Mouse (Mus musculus) midbrain, embryonic 11.5 days (tissue): ENCODE measurements around the gene Cfap43. TPM values are rescaled to one million over a fixed set of nuclear protein-coding genes. Genes with fewer than 3 reads are reported as not detected.

Experiments used
- ATAC-seq: fragments of 200-750 bp; cut with Nextera tagmentation; 2 replicates; pipeline ENCODE4 v1.8.0; 2017; ENCODE audit warnings: moderate TSS enrichment, moderate library complexity; ENCODE audit not compliant: low FRiP score
- DNase-seq: peaks from one replicate; pipeline ENCODE4 v3.0.0; 2015; ENCODE audit warnings: low spot score; ENCODE audit errors: missing footprints
- H3K27ac ChIP-seq: fragments of 300-500 bp; sonication (generic); 2 replicates; pipeline ENCODE4 v1.5.1; 2014; ENCODE audit warnings: low read depth, low read length
- H3K27me3 ChIP-seq: fragments of 300-500 bp; sonication (generic); 2 replicates; pipeline ENCODE4 v1.6.1; 2014; ENCODE audit warnings: mild to moderate bottlenecking, low read length, moderate library complexity, mixed read lengths; ENCODE audit not compliant: control insufficient read depth, insufficient read depth
- H3K36me3 ChIP-seq: fragments of 300-500 bp; sonication (generic); 2 replicates; pipeline ENCODE4 v1.6.1; 2014; ENCODE audit warnings: mild to moderate bottlenecking, low read length, moderate library complexity, mixed read lengths; ENCODE audit not compliant: control insufficient read depth, insufficient read depth
- H3K4me1 ChIP-seq: fragments of 300-500 bp; sonication (generic); 2 replicates; pipeline ENCODE4 v1.6.1; 2014; ENCODE audit warnings: low read length; ENCODE audit not compliant: control insufficient read depth, insufficient read depth
- H3K4me2 ChIP-seq: fragments of 300-500 bp; sonication (generic); 2 replicates; pipeline ENCODE4 v1.6.1; 2014; ENCODE audit warnings: mild to moderate bottlenecking, moderate library complexity
- H3K4me3 ChIP-seq: fragments of 300-500 bp; sonication (generic); 2 replicates; pipeline ENCODE4 v1.5.1; 2014; ENCODE audit warnings: low read depth, low read length
- H3K9ac ChIP-seq: fragments of 300-500 bp; sonication (generic); 2 replicates; pipeline ENCODE4 v1.6.1; 2014; ENCODE audit warnings: low read length
- H3K9me3 ChIP-seq: fragments of 300-500 bp; sonication (generic); 2 replicates; pipeline ENCODE4 v1.6.1; 2016; ENCODE audit warnings: low read length; ENCODE audit not compliant: control insufficient read depth
- WGBS: fragments of 180-500 bp; shearing (Covaris S2); extraction: QIAGEN DNeasy Blood & Tissue Kit; methylation state at CpG from one replicate; pipeline ENCODE4 v1.1.7; 2014; 5-methylcytosine and 5-hydroxymethylcytosine counted together
- polyA plus RNA-seq: library from polyadenylated mRNA; unstranded; fragments of >200 nt; fragmentation: Nextera tagmentation; extraction: Ambion mirVana; gene quantifications from 2 replicates; pipeline ENCODE4 v1.2.1, GENCODE M21; 2014

Gene Cfap43
- polyA plus RNA-seq, 1 experiment from 2014 or later, result 0.05 TPM

DNA sequence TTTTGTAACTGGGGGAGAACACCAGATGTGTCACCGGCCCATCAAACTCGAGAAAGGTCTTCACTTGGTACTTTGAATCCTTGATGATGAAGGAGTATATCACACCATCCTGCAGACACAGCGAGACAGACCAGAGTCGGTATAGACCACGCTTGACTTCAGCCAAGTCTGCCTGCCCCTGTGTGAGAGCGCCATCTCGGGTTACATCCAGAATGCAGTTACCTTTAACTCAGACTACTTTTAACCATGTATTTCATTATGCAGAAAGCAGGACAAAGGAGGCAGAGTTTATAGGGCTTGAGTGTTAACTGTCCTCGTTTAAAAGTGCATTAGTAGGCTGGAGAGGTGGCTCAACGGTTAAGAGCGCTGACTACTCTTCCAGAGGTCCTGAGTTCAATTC lies 107.0 kb downstream of the Cfap43 start:
- Histone ChIP-seq H3K36me3 (no peaks in the 10 kb centered on the region), H3K9ac (no peak overlapping the region), H3K4me3 (no peak overlapping the region), H3K9me3 (no peaks in the 10 kb centered on the region), H3K27me3 (no peaks in the 10 kb centered on the region), H3K4me2 (no peak overlapping the region), H3K4me1 (no peaks in the 10 kb centered on the region), H3K27ac (no peak overlapping the region)
- 85% methylated on average over 10 of the region's 10 CpGs for WGBS
- ATAC-seq (no peak), DNase-seq (no peak)

DNA sequence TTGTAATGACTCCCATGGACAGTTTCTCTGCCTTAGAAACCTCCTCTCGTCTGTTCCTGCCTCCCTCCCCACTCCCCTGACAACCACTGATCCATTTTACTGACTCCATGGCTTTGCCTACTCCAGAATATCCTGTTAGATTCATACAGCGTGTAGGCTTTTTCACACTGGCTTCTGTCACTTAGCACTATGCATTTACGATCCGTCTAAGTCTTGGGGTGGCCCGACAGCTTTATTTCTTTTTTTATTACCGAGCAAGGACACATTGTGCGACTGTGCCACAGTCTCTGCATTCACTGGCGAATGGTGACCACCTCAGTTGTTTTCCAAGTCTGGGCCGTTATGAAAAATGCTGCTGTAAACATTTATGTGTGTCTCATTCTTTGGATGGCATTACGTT lies 120.5 kb downstream of the Cfap43 start:
- H3K9ac ChIP-seq, result no peak overlapping the region
- DNase-seq (no peak), ATAC-seq (no peak)
- no peak overlapping the region for H3K4me3 ChIP-seq
- H3K36me3 ChIP-seq, result no peaks in the 10 kb centered on the region
- WGBS, result 71% methylated on average over 10 of the region's 10 CpGs
- H3K4me1 ChIP-seq, result peaks cover 6% of the 10 kb centered on the region; the same call in 1 of the 2 replicates
- H3K4me2 ChIP-seq, result no peak overlapping the region
- no peak overlapping the region for H3K27ac ChIP-seq
- H3K27me3 ChIP-seq, result no peaks in the 10 kb centered on the region
- H3K9me3 ChIP-seq, result no peaks in the 10 kb centered on the region

DNA sequence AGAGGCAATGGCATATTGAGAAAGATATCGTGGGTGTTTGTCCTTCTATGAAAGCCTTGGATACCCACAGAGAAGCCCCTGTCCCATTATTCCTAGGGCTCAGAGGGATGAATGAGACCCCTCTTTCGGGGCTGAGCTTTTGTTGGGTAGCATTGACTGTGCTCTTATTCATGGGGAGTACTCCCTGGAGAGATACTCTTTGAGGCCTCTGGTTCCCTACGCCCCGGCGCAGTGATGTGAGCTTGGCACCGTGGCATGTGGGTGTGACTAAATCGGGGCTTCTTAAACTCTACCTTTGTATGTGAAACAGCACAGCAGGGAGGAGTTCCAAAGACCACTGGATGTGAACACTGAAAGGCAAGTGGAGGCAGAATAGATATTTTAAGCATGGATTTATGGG lies 122.4 kb downstream of the Cfap43 start:
- DNase-seq (no peak), ATAC-seq (no peak)
- Histone ChIP-seq H3K9me3 (no peaks in the 10 kb centered on the region), H3K27me3 (no peaks in the 10 kb centered on the region), H3K4me1 (peaks cover 6% of the 10 kb centered on the region; the same call in 1 of the 2 replicates), H3K4me3 (no peak overlapping the region), H3K9ac (no peak overlapping the region), H3K36me3 (no peaks in the 10 kb centered on the region), H3K27ac (no peak overlapping the region), H3K4me2 (no peak overlapping the region)
- 20% methylated on average over 7 of the region's 7 CpGs for WGBS

DNA sequence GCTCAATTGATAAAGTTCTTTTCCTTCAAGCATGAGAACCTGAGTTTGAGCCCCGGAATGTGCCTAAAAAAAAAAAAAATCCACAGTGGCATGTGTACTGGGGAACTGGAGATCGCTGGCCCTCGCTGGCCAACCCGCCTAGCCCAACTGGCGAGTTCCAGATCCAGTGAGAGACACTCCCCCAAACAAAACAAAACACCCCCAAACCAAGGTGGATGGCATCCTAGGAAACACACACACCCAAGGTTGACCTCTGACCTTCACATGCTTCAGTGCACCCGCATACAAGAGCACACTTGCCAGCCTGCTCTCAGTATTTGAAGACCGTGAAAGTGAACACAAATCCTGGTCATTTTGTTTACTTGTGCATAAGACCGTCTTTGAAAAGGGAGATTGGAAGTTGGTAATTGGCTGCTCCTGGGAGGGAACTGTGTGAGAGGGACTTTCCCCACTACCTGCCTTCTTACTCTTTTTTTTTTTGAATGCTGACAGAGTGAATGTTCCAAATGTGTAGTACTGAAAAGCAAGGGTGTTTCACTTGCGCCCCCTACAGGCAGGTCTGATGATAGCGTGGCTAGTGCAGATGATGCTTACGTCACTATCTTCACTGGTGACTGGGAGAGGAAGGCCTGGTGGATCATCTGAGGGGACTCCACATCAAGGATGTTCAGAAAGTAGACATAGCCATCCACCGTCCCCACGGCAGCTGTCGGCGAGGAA lies 123.9 kb downstream of the Cfap43 start:
- 0 out of 2 replicates have a peak, but pooled peaks have one; percentile 22 for ATAC-seq
- Histone ChIP-seq H3K9ac (no peak overlapping the region), H3K27ac (no peak overlapping the region), H3K4me1 (peaks cover 5% of the 10 kb centered on the region; the same call in 1 of the 2 replicates), H3K4me3 (no peak overlapping the region), H3K36me3 (no peaks in the 10 kb centered on the region), H3K4me2 (no peak overlapping the region), H3K9me3 (no peaks in the 10 kb centered on the region), H3K27me3 (no peaks in the 10 kb centered on the region)
- 25% methylated on average over 15 of the region's 15 CpGs for WGBS
- DNase-seq, result peak; percentile 91

DNA sequence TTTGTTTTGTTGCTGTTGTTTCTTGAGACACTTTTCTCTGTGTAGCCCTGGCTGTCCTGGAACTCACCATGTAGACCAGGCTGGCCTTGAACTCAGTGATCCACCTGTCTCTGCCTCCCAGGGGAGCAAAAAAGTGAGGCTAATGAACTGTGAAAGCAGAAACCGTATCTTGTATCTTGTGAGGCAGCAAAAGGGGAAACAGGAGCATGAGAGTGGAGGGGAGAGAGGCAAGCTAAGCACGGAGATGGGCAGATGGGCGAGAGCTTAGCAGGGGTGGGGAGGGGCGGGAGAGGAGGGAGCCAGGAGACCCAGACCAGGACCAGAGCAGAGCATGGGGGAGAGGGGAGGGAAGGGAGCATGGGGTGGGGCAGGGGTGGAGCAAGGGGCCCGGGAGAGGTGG lies 124.8 kb downstream of the Cfap43 start:
- H3K27me3 ChIP-seq, result no peaks in the 10 kb centered on the region

DNA sequence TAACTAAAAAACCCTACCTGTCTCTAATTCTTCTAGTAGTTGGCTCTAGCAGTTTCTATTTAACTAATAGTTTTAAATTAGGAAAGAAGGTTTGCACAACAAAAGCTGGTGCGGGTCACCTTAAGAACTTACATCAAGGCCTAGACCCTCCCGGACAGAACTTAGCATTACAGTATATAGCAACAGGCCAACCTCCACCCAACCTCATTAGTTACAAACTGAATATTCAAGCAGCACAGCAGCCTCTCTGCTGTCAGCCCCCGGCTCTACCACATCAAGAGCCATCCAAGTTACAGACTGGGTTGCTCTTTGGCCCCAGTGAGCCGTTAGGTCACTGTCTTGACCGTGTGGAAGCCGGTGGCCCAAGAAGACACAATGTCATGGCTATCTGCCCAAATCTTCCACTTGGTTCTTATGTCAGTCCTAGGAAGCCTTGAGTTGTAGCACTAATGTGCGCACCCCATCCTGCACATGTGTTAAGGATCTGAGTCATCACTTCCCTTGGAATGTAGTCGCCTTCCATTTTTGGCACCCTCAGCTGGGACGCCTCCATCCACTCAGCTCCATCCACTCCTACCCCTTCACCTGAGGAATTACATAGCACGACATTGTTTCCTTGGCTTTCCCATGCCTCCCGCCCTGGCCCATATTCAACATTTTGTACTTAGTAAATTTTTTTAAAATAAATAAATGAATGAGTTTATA lies 128.6 kb downstream of the Cfap43 start:
- Histone ChIP-seq H3K4me2 (no peak overlapping the region), H3K27ac (no peak overlapping the region), H3K36me3 (no peaks in the 10 kb centered on the region), H3K9ac (no peak overlapping the region), H3K27me3 (no peaks in the 10 kb centered on the region), H3K4me3 (no peak overlapping the region), H3K4me1 (no peaks in the 10 kb centered on the region), H3K9me3 (no peaks in the 10 kb centered on the region)
- ATAC-seq (no peak), DNase-seq (no peak)
- 93% methylated on average over 11 of the region's 11 CpGs for WGBS

More for the DNA sequence above, 124.8 kb downstream of the Cfap43 start:
- H3K4me3 ChIP-seq, result no peak overlapping the region
- 18% methylated on average over 5 of the region's 5 CpGs for WGBS
- no peak overlapping the region for H3K9ac ChIP-seq
- DNase-seq (no peak), ATAC-seq (no peak)
- no peak overlapping the region for H3K4me2 ChIP-seq
- peaks cover 4% of the 10 kb centered on the region; the same call in 1 of the 2 replicates for H3K4me1 ChIP-seq
- H3K36me3 ChIP-seq, result no peaks in the 10 kb centered on the region
- H3K9me3 ChIP-seq, result no peaks in the 10 kb centered on the region
- no peak overlapping the region for H3K27ac ChIP-seq

DNA sequence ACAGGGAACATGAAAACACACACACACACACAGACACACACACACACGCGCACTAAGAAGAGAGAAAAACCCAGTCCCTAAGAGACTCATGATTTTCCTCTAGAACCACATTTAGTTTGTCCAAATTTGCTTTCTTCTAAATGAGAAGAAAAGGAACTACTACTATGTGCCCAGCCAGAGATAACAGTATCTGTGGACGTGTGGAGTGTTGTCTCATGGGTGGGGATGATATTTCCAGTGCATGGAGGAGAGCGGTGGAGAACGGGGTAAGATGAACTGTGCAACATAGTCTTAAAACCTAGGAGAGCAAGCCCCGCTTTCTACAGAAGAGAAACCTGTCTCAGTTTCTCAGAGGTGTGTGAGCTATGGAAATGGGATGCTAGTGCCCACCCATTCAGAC lies 135.2 kb downstream of the Cfap43 start:
- no peak for DNase-seq
- 92% methylated on average over 6 of the region's 6 CpGs for WGBS
- ATAC-seq, result no peak
- no peak overlapping the region for H3K4me3 ChIP-seq
- no peaks in the 10 kb centered on the region for H3K27me3 ChIP-seq
- H3K4me1 ChIP-seq, result no peaks in the 10 kb centered on the region
- H3K9me3 ChIP-seq, result no peaks in the 10 kb centered on the region
- no peaks in the 10 kb centered on the region for H3K36me3 ChIP-seq
- H3K27ac ChIP-seq, result no peak overlapping the region
- H3K4me2 ChIP-seq, result no peak overlapping the region
- no peak overlapping the region for H3K9ac ChIP-seq

DNA sequence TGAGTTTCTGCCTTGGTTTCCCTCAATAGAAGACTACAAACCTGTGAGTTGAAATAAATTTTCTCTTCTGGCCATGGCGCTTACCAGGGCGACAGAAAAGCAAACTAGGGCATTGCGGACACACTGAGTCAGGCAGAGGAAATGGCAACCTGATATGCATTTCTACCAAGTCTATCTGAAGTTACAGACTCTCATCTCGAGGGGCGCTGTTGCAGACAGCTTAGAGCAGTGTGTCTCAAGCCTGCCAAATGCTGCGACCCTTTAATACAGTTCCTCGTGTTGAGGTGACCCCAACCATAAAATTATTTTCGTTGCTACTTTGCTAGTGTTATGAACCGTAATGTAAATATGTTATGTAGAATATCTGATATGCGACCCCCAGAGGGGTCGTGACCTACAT lies 138.1 kb downstream of the Cfap43 start:
- ATAC-seq (no peak), DNase-seq (no peak)
- H3K4me2 ChIP-seq, result no peak overlapping the region
- H3K36me3 ChIP-seq, result no peaks in the 10 kb centered on the region
- no peaks in the 10 kb centered on the region for H3K4me1 ChIP-seq
- 78% methylated on average over 11 of the region's 11 CpGs for WGBS
- no peak overlapping the region for H3K9ac ChIP-seq
- H3K9me3 ChIP-seq, result no peaks in the 10 kb centered on the region
- H3K27ac ChIP-seq, result no peak overlapping the region
- no peaks in the 10 kb centered on the region for H3K27me3 ChIP-seq
- H3K4me3 ChIP-seq, result no peak overlapping the region

DNA sequence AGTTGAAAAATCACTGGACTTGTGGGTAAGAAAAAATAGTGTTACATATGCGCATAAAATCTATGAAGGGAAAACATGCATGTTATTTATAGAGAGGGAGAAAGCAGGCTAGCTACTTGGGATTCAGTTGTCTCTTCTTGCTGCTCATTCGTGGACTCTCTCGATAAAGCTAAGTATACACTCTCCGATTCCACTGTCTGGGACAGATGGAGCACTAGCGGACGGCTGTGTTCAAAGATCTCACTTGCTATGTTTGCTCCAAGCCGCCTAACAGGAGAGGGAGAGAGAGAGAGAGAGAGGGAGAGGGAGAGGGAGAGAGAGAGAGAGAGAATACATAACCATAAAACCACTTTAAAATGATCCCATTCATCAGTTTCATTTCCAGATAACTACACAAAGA lies 138.9 kb downstream of the Cfap43 start:
- Histone ChIP-seq H3K27me3 (no peaks in the 10 kb centered on the region), H3K27ac (no peak overlapping the region), H3K4me1 (no peaks in the 10 kb centered on the region), H3K9me3 (no peaks in the 10 kb centered on the region), H3K4me2 (no peak overlapping the region), H3K9ac (no peak overlapping the region), H3K36me3 (no peaks in the 10 kb centered on the region), H3K4me3 (no peak overlapping the region)
- ATAC-seq (no peak), DNase-seq (no peak)
- 91% methylated on average over 7 of the region's 7 CpGs for WGBS
